Mouse (Mus musculus) erythroblast, embryonic 14.5 days (primary cell): ENCODE measurements around the gene AI413582. TPM values are rescaled to one million over a fixed set of nuclear protein-coding genes. Genes with fewer than 3 reads are reported as not detected.

Experiments
- H3K27me3 ChIP-seq: 2 replicates; pipeline ENCODE4 v1.6.1; 2012; ENCODE audit warnings: inconsistent platforms; ENCODE audit not compliant: control insufficient read depth
- H3K36me3 ChIP-seq: 2 replicates; pipeline ENCODE4 v1.6.1; 2012; ENCODE audit warnings: mild to moderate bottlenecking, inconsistent platforms; ENCODE audit not compliant: control insufficient read depth
- H3K4me1 ChIP-seq: 2 replicates; pipeline ENCODE4 v1.6.1; 2012; ENCODE audit warnings: inconsistent platforms; ENCODE audit not compliant: control insufficient read depth
- H3K4me3 ChIP-seq: replicated peaks from 2 replicates; pipeline ENCODE3; 2012; ENCODE audit warnings: moderate library complexity, mild to moderate bottlenecking, inconsistent platforms
- H3K9me3 ChIP-seq: 2 replicates; pipeline ENCODE4 v1.6.1; 2012; ENCODE audit warnings: low read length, inconsistent platforms, mixed read lengths; ENCODE audit not compliant: control insufficient read depth
- GATA1 ChIP-seq: IDR thresholded peaks from 2 replicates; pipeline ENCODE4 v1.6.1; 2012; ENCODE audit warnings: low read length, inconsistent platforms, mixed read lengths
- TAL1 ChIP-seq: IDR thresholded peaks from 3 replicates; pipeline ENCODE4 v1.6.1; 2012; ENCODE audit warnings: low read length, inconsistent platforms, mixed read lengths
- polyA plus RNA-seq: library from polyadenylated mRNA; stranded (reverse); fragments of >175 nt; gene quantifications from 2 replicates; pipeline ENCODE4 v1.2.3, GENCODE M21; 2012

The AI413582 gene
- 3.6 and 3.7 TPM in 2 replicates for polyA plus RNA-seq

DNA sequence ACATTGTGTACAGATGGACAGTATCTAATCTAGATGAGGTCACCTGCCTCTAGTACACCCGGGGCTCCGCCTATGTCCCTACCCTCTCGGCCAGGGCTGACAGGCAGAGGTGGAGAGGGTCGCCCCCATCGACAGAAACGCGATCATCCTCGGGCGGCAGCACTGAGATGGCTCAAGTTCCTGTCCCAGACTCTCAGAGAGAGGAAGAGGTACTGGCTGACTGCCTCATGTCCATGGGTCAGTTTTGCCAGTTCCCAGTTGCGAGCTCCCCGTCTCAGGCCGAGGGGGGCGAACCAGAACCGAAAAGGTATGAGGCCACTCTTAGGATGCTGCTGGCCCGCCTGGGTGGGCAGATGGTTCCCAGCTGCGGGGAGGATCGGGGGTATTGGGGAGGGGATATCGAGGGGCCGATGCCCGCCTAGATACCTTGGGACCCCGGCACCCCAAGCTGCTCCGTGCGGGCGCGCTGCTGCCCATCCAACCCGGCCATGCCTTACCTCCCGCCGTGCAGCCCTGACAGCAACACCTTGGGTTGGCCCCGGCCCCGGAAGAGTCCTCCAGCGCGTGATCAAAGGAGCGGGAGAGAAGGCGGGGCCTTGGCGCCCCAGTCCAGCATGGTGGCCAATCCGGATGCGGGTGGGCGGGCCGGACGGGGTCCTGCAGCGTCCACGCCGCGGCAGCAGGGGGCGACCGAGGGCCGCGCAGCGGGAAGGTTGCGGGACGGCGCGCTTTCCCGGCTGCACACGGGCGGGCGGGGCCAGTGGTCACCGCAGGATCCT lies at the start of gene AI413582:
Gene AI413582 (minus strand): TSS at position 594 of the 779 bp plus-strand sequence.
- Histone ChIP-seq H3K9me3 (no peaks in the 10 kb centered on the region), H3K4me1 (peaks cover 45% of the 10 kb centered on the region), H3K36me3 (peaks cover 28% of the 10 kb centered on the region), H3K27me3 (peaks cover 21% of the 10 kb centered on the region), H3K4me3 (peak within 1 kb of the TSS; percentile 75)
- TF ChIP-seq TAL1 (no peak), GATA1 (no peak)

GRCm38 (mm10) chr17:27613016-27613415 lies 47.5 kb upstream of the AI413582 start:
- Histone ChIP-seq H3K9me3 (peaks cover 5% of the 10 kb centered on the region; the same call in 1 of the 2 replicates), H3K27me3 (no peaks in the 10 kb centered on the region), H3K4me3 (no peak overlapping the region), H3K4me1 (peaks cover 30% of the 10 kb centered on the region), H3K36me3 (peaks cover 35% of the 10 kb centered on the region)
- TF ChIP-seq GATA1 (no peak), TAL1 (no peak)

GRCm38 (mm10) chr17:27611994-27612393 lies 46.4 kb upstream of the AI413582 start:
- Histone ChIP-seq H3K9me3 (no peaks in the 10 kb centered on the region), H3K27me3 (no peaks in the 10 kb centered on the region), H3K4me3 (no peak overlapping the region), H3K36me3 (peaks cover 28% of the 10 kb centered on the region), H3K4me1 (peaks cover 30% of the 10 kb centered on the region)
- no peak for TF ChIP-seq TAL1
- TF ChIP-seq GATA1: no peak

GRCm38 (mm10) chr17:27611519-27611884 lies 45.9 kb upstream of the AI413582 start:
- Histone ChIP-seq H3K4me3 (no peak overlapping the region), H3K9me3 (no peaks in the 10 kb centered on the region), H3K36me3 (peaks cover 24% of the 10 kb centered on the region), H3K4me1 (peaks cover 30% of the 10 kb centered on the region), H3K27me3 (no peaks in the 10 kb centered on the region)
- TF ChIP-seq TAL1: no peak
- TF ChIP-seq GATA1: no peak

DNA sequence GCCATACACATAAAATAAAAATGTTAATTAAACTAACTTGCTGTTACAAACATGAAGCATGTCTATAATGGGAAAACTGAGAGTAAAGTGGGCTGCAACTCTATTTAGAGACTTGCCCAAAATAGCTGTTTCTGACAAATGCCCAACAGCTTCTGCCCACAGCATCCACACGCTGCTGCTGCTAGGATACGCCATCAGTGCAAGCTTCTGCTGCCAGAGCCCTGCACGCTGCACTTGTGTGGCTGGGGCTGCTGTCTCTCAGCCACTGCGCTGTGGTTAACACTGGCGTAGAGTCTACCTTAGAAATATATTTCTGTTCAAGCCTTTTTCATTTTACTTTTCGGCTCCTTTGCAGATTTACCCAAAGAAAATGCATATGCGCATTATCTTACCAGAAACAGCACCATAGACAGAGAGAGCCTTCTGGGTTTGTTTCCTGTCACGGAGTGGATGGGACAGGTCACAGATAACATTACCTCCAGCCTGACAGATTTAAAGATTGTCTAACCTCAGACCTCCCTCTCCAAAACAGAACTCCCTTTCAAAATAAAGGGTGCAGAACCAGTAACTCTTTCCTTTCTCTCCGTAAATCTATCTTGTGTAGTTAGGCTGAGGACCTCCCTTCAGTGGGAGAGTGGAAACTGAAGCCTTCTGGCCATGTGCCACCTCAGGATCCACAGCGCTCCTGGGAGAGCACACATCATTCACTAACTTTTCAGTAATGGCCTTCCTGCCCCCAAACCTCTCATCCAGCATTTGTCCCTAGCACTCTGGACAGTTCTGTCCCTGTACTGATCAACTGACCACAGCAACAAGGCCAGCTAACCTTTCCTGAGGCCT lies 45.3 kb upstream of the AI413582 start:
- no peak overlapping the region for H3K4me3 ChIP-seq
- H3K27me3 ChIP-seq: no peaks in the 10 kb centered on the region
- peaks cover 32% of the 10 kb centered on the region for H3K4me1 ChIP-seq
- TF ChIP-seq GATA1: no peak
- no peak for TF ChIP-seq TAL1
- H3K9me3 ChIP-seq: no peaks in the 10 kb centered on the region
- peaks cover 26% of the 10 kb centered on the region for H3K36me3 ChIP-seq

DNA sequence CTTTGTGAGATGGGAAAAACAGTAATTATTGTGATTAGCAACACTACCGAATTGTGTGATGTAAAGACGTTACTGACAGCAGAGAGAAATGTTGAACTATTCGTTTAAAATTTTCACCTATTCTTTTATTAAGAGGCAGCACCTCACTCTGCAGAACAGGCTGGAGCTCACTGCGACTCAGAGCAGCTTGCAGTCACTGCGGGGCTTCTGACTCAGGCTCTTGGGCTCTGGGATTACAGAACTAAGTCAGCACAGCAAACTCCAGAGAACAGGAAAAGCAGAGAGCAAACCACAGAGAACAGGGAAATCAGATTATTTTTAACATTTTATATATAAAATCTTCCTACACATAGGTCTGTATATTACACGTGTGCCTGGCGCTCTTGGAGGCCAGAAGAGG lies 44.0 kb upstream of the AI413582 start:
- Histone ChIP-seq H3K9me3 (no peaks in the 10 kb centered on the region), H3K36me3 (peaks cover 23% of the 10 kb centered on the region), H3K4me1 (peaks cover 35% of the 10 kb centered on the region), H3K27me3 (no peaks in the 10 kb centered on the region), H3K4me3 (no peak overlapping the region)
- TF ChIP-seq TAL1 (no peak), GATA1 (no peak)

- H3K4me3 ChIP-seq: no peak overlapping the region
Measured at GRCm38 (mm10) chr17:27603522-27604234, 38.1 kb upstream of the AI413582 start.

DNA sequence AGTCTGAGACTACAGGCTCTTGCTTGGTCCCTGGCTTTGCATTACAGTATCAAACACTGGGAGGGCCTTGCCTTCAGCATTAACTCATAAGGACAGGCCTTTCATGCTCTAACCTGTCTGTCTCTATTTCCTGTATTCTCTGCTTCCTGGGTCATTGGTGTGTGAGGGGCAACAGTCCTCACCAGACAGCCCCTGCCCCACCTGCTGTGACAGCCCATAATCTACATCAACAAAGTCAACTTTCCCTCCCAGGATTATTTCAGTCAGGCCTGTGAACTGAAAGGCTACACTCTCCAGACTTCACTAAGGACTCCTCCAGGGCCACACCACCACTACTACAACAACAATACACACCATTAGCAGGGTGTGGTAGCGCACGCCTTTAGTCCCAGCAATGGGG lies 37.5 kb upstream of the AI413582 start:
- Histone ChIP-seq H3K4me1 (peaks cover 29% of the 10 kb centered on the region), H3K36me3 (peaks cover 2% of the 10 kb centered on the region), H3K4me3 (no peak overlapping the region), H3K27me3 (no peaks in the 10 kb centered on the region), H3K9me3 (no peaks in the 10 kb centered on the region)
- TF ChIP-seq TAL1 (no peak), GATA1 (no peak)

More at GRCm38 (mm10) chr17:27603522-27604234, 38.1 kb upstream of the AI413582 start:
- Histone ChIP-seq H3K9me3 (no peaks in the 10 kb centered on the region), H3K4me1 (peaks cover 29% of the 10 kb centered on the region), H3K27me3 (no peaks in the 10 kb centered on the region), H3K36me3 (peaks cover 6% of the 10 kb centered on the region)
- TF ChIP-seq TAL1 (no peak), GATA1 (no peak)
